Mouse (Mus musculus): Measurements from ENCODE around the gene Fem1b. TPM values are rescaled to one million over a fixed set of nuclear protein-coding genes. Genes with fewer than 3 reads are reported as not detected.

Gene Fem1b
- polyA plus RNA-seq, 1 experiment, result 2.2 TPM

GRCm38 (mm10) chr9:62759601-62760000 lies 52.1 kb downstream of the Fem1b start:
- Histone ChIP-seq H3K27me3 (replicated peaks) (peaks cover 50% of the 10 kb centered on the region), H3K36me3 (replicated peaks; ENCODE audit: low read length) (no peaks in the 10 kb centered on the region), H3K9me3 (no peaks in the 10 kb centered on the region), H3K4me1 (no peaks in the 10 kb centered on the region; the same call in 1 of the 2 replicates), H3K4me3 (replicated peaks) (no peak overlapping the region)
- no peak for TF ChIP-seq GATA1 (IDR thresholded peaks at IDR 0.05; ENCODE audit: borderline replicate concordance, low read length)
- TF ChIP-seq FLI1 (IDR thresholded peaks at IDR 0.05; ENCODE audit: low read length), result no peak

GRCm38 (mm10) chr9:62758288-62758687 lies 53.4 kb downstream of the Fem1b start:
- TF ChIP-seq GATA1 (IDR thresholded peaks at IDR 0.05; ENCODE audit: borderline replicate concordance, low read length), result no peak
- TF ChIP-seq FLI1 (IDR thresholded peaks at IDR 0.05; ENCODE audit: low read length), result no peak
- H3K27me3 ChIP-seq (replicated peaks), result peaks cover 39% of the 10 kb centered on the region
- H3K36me3 ChIP-seq (replicated peaks; ENCODE audit: low read length), result no peaks in the 10 kb centered on the region
- H3K4me3 ChIP-seq (replicated peaks), result no peak overlapping the region
- H3K4me1 ChIP-seq, result no peaks in the 10 kb centered on the region; the same call in 1 of the 2 replicates
- no peaks in the 10 kb centered on the region for H3K9me3 ChIP-seq

- Histone ChIP-seq H3K4me1 (no peaks in the 10 kb centered on the region; the same call in none of the 2 replicates), H3K4me3 (replicated peaks) (no peak overlapping the region), H3K36me3 (replicated peaks; ENCODE audit: low read length) (no peaks in the 10 kb centered on the region), H3K27me3 (replicated peaks) (peaks cover 47% of the 10 kb centered on the region), H3K9me3 (peaks cover 10% of the 10 kb centered on the region)
- TF ChIP-seq FLI1 (IDR thresholded peaks at IDR 0.05; ENCODE audit: low read length) (no peak), GATA1 (IDR thresholded peaks at IDR 0.05; ENCODE audit: borderline replicate concordance, low read length) (no peak)
Observed at GRCm38 (mm10) chr9:62750381-62750780, 61.4 kb downstream of the Fem1b start.

- no peak overlapping the region for H3K4me3 ChIP-seq (replicated peaks)
- TF ChIP-seq FLI1 (IDR thresholded peaks at IDR 0.05; ENCODE audit: low read length) (no peak), GATA1 (IDR thresholded peaks at IDR 0.05; ENCODE audit: borderline replicate concordance, low read length) (no peak)
- no peaks in the 10 kb centered on the region for H3K36me3 ChIP-seq (replicated peaks; ENCODE audit: low read length)
- H3K9me3 ChIP-seq, result peaks cover 10% of the 10 kb centered on the region
- H3K27me3 ChIP-seq (replicated peaks), result peaks cover 46% of the 10 kb centered on the region
- H3K4me1 ChIP-seq, result no peaks in the 10 kb centered on the region; the same call in none of the 2 replicates
Observed at GRCm38 (mm10) chr9:62749666-62750065, 62.1 kb downstream of the Fem1b start.

- H3K4me1 ChIP-seq, result no peaks in the 10 kb centered on the region; the same call in 1 of the 2 replicates
- H3K36me3 ChIP-seq (replicated peaks; ENCODE audit: low read length), result no peaks in the 10 kb centered on the region
- H3K9me3 ChIP-seq, result peaks cover 7% of the 10 kb centered on the region
- H3K27me3 ChIP-seq (replicated peaks), result peaks cover 51% of the 10 kb centered on the region
- no peak overlapping the region for H3K4me3 ChIP-seq (replicated peaks)
- TF ChIP-seq GATA1 (IDR thresholded peaks at IDR 0.05; ENCODE audit: borderline replicate concordance, low read length), result no peak
- TF ChIP-seq FLI1 (IDR thresholded peaks at IDR 0.05; ENCODE audit: low read length), result no peak
Observed at GRCm38 (mm10) chr9:62746646-62747045, 65.1 kb downstream of the Fem1b start.

GRCm38 (mm10) chr9:62744558-62745275 lies 67.0 kb downstream of the Fem1b start:
- Histone ChIP-seq H3K9me3 (peaks cover 7% of the 10 kb centered on the region; the same call in 1 of the 2 replicates), H3K4me1 (no peaks in the 10 kb centered on the region; the same call in 1 of the 2 replicates), H3K36me3 (replicated peaks; ENCODE audit: low read length) (no peaks in the 10 kb centered on the region), H3K4me3 (replicated peaks) (no peak overlapping the region), H3K27me3 (replicated peaks) (peaks cover 50% of the 10 kb centered on the region)
- TF ChIP-seq GATA1 (IDR thresholded peaks at IDR 0.05; ENCODE audit: borderline replicate concordance, low read length) (no peak), FLI1 (IDR thresholded peaks at IDR 0.05; ENCODE audit: low read length) (no peak)

Other genes starting within 250 kb of the Fem1b start
- gene Itga11, start 134.1 kb downstream of the Fem1b start, polyA plus RNA-seq (2012; ENCODE audit: insufficient read depth, low replicate concordance), result 0.65 and 2.7 TPM in 2 replicates
- gene Cln6, start 26.9 kb upstream of the Fem1b start, polyA plus RNA-seq (2012; ENCODE audit: insufficient read depth, low replicate concordance), result 22.2 and 31.6 TPM in 2 replicates
- gene Calml4, start 46.1 kb upstream of the Fem1b start, polyA plus RNA-seq (2012; ENCODE audit: insufficient read depth, low replicate concordance), result 2.3 TPM in 1 of 2 replicates, not detected in the other
- gene Pias1, start 176.0 kb upstream of the Fem1b start, polyA plus RNA-seq (2012; ENCODE audit: insufficient read depth, low replicate concordance), result 0.74 and 1.3 TPM in 2 replicates

Measured in megakaryocyte, embryonic 14.5 days (primary cell).